Mouse (Mus musculus): Measurements from ENCODE around the gene Btbd9. TPM values are rescaled to one million over a fixed set of nuclear protein-coding genes. Genes with fewer than 3 reads are reported as not detected.

Btbd9 gene
- polyA plus RNA-seq, 1 experiment from 2014 or later = 98.0 TPM

- no peak overlapping the region for H3K27ac ChIP-seq (replicated peaks)
- no peaks in the 10 kb centered on the region for H3K9me3 ChIP-seq
- no peak overlapping the region for H3K9ac ChIP-seq (replicated peaks)
- H3K4me3 ChIP-seq = no peak overlapping the region
- no peaks in the 10 kb centered on the region for H3K36me3 ChIP-seq
- no peaks in the 10 kb centered on the region for H3K27me3 ChIP-seq
- H3K4me2 ChIP-seq (replicated peaks) = no peak overlapping the region
- H3K4me1 ChIP-seq = peaks cover 8% of the 10 kb centered on the region
- no peak for ATAC-seq (ENCODE audit: low FRiP score, low read depth)
- WGBS = 85% methylated on average over 8 of the region's 8 CpGs
These were observed 6.1 kb downstream of the Btbd9 start for GRCm38 (mm10) chr17:30570173-30570572.

DNA sequence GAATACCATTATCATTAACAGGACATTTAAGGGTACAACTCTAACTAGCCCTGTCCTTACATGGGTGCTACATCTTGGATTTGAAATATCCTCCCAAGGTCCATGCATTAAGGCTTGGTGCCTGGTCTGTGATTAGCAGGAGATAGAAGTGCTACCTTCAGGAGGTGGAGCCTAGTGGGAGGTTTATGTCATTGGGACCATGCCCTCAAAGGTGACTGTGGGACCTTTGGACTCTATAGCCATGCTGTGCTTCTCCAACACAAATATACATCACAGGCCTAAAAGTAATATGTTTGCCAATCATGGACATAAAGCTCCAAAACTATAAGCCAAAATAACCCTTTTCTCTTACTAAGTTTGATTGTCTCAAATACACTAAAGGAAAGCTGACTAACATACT, 7.8 kb downstream of the Btbd9 start:
- ATAC-seq (ENCODE audit: low FRiP score, low read depth) = no peak
- H3K9ac ChIP-seq (replicated peaks) = no peak overlapping the region
- H3K4me1 ChIP-seq = no peaks in the 10 kb centered on the region
- no peaks in the 10 kb centered on the region for H3K36me3 ChIP-seq
- no peaks in the 10 kb centered on the region for H3K27me3 ChIP-seq
- H3K9me3 ChIP-seq = no peaks in the 10 kb centered on the region
- no peak overlapping the region for H3K4me2 ChIP-seq (replicated peaks)
- H3K4me3 ChIP-seq = no peak overlapping the region
- no peak overlapping the region for H3K27ac ChIP-seq (replicated peaks)

DNA sequence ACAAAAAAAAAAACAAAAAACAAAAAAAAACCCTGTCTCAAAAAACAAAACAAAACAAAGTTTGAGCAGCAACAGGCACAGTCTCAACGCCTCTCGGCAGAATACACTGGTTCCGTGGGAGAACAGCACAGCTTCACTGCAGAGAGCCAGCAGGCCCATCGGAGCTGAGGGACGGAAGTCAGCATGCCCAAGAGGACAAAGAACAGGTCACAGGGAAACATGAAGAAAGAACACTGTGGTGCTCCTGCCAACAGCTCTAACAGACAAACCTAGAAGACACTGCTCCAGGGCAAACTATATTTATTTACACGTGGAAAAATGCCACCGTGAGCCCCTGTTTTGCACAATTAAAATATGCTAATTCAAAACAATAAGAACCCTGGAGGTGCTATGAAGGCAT, 11.3 kb downstream of the Btbd9 start:
- Histone ChIP-seq H3K27ac (replicated peaks) (no peak overlapping the region), H3K4me3 (no peak overlapping the region), H3K4me2 (replicated peaks) (no peak overlapping the region), H3K4me1 (no peaks in the 10 kb centered on the region), H3K9ac (replicated peaks) (no peak overlapping the region), H3K27me3 (no peaks in the 10 kb centered on the region), H3K36me3 (no peaks in the 10 kb centered on the region), H3K9me3 (no peaks in the 10 kb centered on the region)
- 87% methylated on average over 7 of the region's 7 CpGs for WGBS
- no peak for ATAC-seq (ENCODE audit: low FRiP score, low read depth)

DNA sequence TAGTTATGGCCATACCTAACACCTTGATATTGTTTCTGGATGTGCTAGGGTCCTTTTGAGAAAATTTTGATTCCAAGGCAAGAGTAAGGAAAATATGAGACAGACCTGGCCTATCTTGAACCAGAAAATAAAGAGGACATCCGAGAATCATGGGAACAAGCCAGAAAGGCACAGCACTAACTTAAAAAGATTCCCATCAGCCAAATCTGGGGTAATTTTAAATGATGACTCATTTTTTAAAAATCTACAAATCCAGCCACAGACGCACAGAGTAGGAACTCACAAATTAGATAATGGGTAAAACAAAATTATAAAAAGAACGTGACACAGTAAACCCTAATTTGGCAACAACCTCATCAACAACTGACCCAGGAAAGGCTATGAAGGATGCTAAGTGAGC, 11.9 kb downstream of the Btbd9 start:
- no peaks in the 10 kb centered on the region for H3K4me1 ChIP-seq
- H3K4me3 ChIP-seq = no peak overlapping the region
- WGBS = 92% methylated on average over 3 of the region's 3 CpGs
- ATAC-seq (ENCODE audit: low FRiP score, low read depth) = no peak
- H3K9ac ChIP-seq (replicated peaks) = no peak overlapping the region
- no peak overlapping the region for H3K4me2 ChIP-seq (replicated peaks)
- no peaks in the 10 kb centered on the region for H3K27me3 ChIP-seq
- no peaks in the 10 kb centered on the region for H3K36me3 ChIP-seq
- no peaks in the 10 kb centered on the region for H3K9me3 ChIP-seq
- no peak overlapping the region for H3K27ac ChIP-seq (replicated peaks)

- Histone ChIP-seq H3K4me2 (replicated peaks) (no peak overlapping the region), H3K9me3 (no peaks in the 10 kb centered on the region), H3K27me3 (no peaks in the 10 kb centered on the region), H3K4me3 (no peak overlapping the region), H3K4me1 (no peaks in the 10 kb centered on the region), H3K9ac (replicated peaks) (no peak overlapping the region), H3K36me3 (no peaks in the 10 kb centered on the region), H3K27ac (replicated peaks) (no peak overlapping the region)
- no peak for ATAC-seq (ENCODE audit: low FRiP score, low read depth)
- 73% methylated on average over 6 of the region's 6 CpGs for WGBS
These were observed 12.7 kb downstream of the Btbd9 start for GRCm38 (mm10) chr17:30563484-30564075.

GRCm38 (mm10) chr17:30562770-30563169, 13.5 kb downstream of the Btbd9 start:
- H3K4me3 ChIP-seq = no peak overlapping the region
- H3K27me3 ChIP-seq = no peaks in the 10 kb centered on the region
- no peak overlapping the region for H3K4me2 ChIP-seq (replicated peaks)
- H3K36me3 ChIP-seq = no peaks in the 10 kb centered on the region
- no peak overlapping the region for H3K27ac ChIP-seq (replicated peaks)
- H3K9me3 ChIP-seq = no peaks in the 10 kb centered on the region
- H3K4me1 ChIP-seq = no peaks in the 10 kb centered on the region
- WGBS = 91% methylated on average over 2 of the region's 2 CpGs
- ATAC-seq (ENCODE audit: low FRiP score, low read depth) = no peak
- H3K9ac ChIP-seq (replicated peaks) = no peak overlapping the region

- no peaks in the 10 kb centered on the region for H3K27me3 ChIP-seq
- H3K9me3 ChIP-seq = no peaks in the 10 kb centered on the region
- H3K4me1 ChIP-seq = no peaks in the 10 kb centered on the region
- no peak overlapping the region for H3K4me2 ChIP-seq (replicated peaks)
- WGBS = 40% methylated on average over 3 of the region's 3 CpGs
- H3K36me3 ChIP-seq = no peaks in the 10 kb centered on the region
- no peak for ATAC-seq (ENCODE audit: low FRiP score, low read depth)
- H3K4me3 ChIP-seq = no peak overlapping the region
- no peak overlapping the region for H3K27ac ChIP-seq (replicated peaks)
- H3K9ac ChIP-seq (replicated peaks) = no peak overlapping the region
These were observed 16.8 kb downstream of the Btbd9 start for GRCm38 (mm10) chr17:30559536-30559935.

DNA sequence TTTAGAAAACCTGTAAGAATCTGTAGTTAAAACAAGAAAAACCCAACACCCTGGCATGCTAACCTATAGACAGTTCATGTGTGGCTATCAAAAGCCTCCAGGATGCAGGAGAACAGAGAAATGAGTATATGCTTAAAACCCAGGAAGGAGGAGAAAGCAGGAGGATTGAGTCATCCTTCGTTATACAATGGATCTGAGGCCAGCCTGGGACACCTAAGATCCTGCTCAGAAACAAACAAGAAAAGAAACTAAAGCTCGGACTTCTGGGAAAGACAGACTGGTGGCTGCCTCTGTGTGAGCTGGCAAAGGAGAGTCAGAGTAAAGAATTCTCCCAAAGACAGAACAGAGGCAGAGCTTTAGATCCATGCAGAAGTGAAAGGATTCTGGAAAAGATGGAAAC, 17.7 kb downstream of the Btbd9 start:
- H3K27ac ChIP-seq (replicated peaks) = no peak overlapping the region
- H3K36me3 ChIP-seq = no peaks in the 10 kb centered on the region
- no peaks in the 10 kb centered on the region for H3K27me3 ChIP-seq
- H3K9me3 ChIP-seq = no peaks in the 10 kb centered on the region
- no peak for ATAC-seq (ENCODE audit: low FRiP score, low read depth)
- 72% methylated on average over 2 of the region's 2 CpGs for WGBS
- no peaks in the 10 kb centered on the region for H3K4me1 ChIP-seq
- no peak overlapping the region for H3K4me3 ChIP-seq
- no peak overlapping the region for H3K4me2 ChIP-seq (replicated peaks)
- H3K9ac ChIP-seq (replicated peaks) = no peak overlapping the region

- no peaks in the 10 kb centered on the region for H3K36me3 ChIP-seq
- WGBS = 91% methylated on average over 3 of the region's 3 CpGs
- no peaks in the 10 kb centered on the region for H3K27me3 ChIP-seq
- H3K9ac ChIP-seq (replicated peaks) = no peak overlapping the region
- no peak overlapping the region for H3K27ac ChIP-seq (replicated peaks)
- no peaks in the 10 kb centered on the region for H3K9me3 ChIP-seq
- H3K4me3 ChIP-seq = no peak overlapping the region
- H3K4me1 ChIP-seq = no peaks in the 10 kb centered on the region
- no peak for ATAC-seq (ENCODE audit: low FRiP score, low read depth)
- H3K4me2 ChIP-seq (replicated peaks) = no peak overlapping the region
These were observed 19.8 kb downstream of the Btbd9 start for GRCm38 (mm10) chr17:30556512-30556911.

GRCm38 (mm10) chr17:30553027-30553937, 23.0 kb downstream of the Btbd9 start:
- H3K4me1 ChIP-seq = peaks cover 5% of the 10 kb centered on the region; the same call in 1 of the 2 replicates
- ATAC-seq (ENCODE audit: low FRiP score, low read depth) = no peak
- WGBS = 97% methylated on average over 4 of the region's 4 CpGs
- H3K9ac ChIP-seq (replicated peaks) = no peak overlapping the region
- H3K4me2 ChIP-seq (replicated peaks) = no peak overlapping the region
- no peak overlapping the region for H3K4me3 ChIP-seq
- no peak overlapping the region for H3K27ac ChIP-seq (replicated peaks)
- H3K27me3 ChIP-seq = no peaks in the 10 kb centered on the region
- no peaks in the 10 kb centered on the region for H3K36me3 ChIP-seq
- H3K9me3 ChIP-seq = no peaks in the 10 kb centered on the region

DNA sequence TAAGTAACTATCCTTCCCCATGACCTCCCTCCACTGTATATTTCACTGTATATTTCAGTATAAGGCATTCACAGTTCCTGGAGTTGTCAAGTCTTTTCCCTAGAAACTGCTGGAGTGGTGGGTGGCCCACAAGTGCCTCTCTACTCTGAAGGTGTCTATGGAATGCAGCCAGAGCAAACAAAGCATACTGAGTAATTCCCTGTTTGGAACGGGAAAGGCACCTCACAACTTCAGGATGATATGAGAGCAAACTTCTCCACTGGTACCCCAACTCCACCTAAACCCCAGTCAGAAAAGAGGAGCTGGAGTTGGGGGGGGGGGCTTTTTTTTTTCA, 25.5 kb downstream of the Btbd9 start:
- no peak overlapping the region for H3K27ac ChIP-seq (replicated peaks)
- H3K4me1 ChIP-seq = peaks cover 13% of the 10 kb centered on the region; the same call in 1 of the 2 replicates
- 35% methylated on average over 1 of the region's 1 CpGs for WGBS
- no peaks in the 10 kb centered on the region for H3K36me3 ChIP-seq
- H3K4me2 ChIP-seq (replicated peaks) = no peak overlapping the region
- H3K4me3 ChIP-seq = no peak overlapping the region
- no peak for ATAC-seq (ENCODE audit: low FRiP score, low read depth)
- H3K9me3 ChIP-seq = no peaks in the 10 kb centered on the region
- no peaks in the 10 kb centered on the region for H3K27me3 ChIP-seq
- no peak overlapping the region for H3K9ac ChIP-seq (replicated peaks)

DNA sequence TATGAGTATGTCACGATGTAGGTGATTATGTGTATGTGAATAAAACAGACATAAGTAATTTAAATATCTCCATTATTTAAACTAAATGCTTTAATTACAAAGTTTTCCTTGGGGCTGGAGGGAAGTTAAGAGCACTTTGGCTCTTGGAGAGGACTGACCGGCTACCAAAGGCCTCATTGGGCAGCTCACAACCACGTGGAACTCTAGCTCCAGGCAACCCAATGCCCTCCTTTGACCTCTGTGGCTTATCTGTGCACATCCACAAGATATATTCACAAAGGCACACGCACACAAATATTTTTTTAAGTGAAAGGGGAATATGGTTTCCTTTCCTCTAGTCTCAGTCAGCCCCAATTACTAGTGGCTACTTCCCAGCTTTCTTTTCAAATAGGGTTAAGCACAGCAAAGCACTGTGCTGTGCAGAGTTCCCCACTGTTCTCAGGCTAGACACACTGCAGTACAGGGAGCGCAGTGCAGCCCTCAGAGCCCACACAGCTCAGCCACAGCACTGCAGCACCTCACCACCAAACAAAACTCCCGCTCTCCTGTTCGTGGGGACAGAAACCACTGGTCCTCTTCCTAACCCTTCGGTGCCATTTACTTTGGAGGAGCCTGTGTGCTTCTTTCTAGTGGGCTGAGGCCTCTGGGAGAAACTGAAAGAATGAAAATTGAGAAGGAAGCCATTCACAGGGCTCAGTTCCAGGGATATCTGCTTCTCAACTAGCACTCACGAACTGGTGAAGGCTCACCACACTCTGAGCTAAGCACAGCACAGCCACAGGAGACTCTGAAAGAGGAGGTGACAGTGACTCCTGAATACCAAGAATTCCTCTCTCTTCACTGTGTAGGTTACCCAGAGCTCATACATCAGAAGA, 26.2 kb downstream of the Btbd9 start:
- Histone ChIP-seq H3K9me3 (no peaks in the 10 kb centered on the region), H3K27ac (replicated peaks) (no peak overlapping the region), H3K9ac (replicated peaks) (no peak overlapping the region), H3K4me2 (replicated peaks) (no peak overlapping the region), H3K4me3 (no peak overlapping the region), H3K4me1 (peaks cover 13% of the 10 kb centered on the region; the same call in 1 of the 2 replicates), H3K36me3 (no peaks in the 10 kb centered on the region), H3K27me3 (no peaks in the 10 kb centered on the region)
- ATAC-seq (ENCODE audit: low FRiP score, low read depth) = no peak
- WGBS = 46% methylated on average over 9 of the region's 9 CpGs

Measured in midbrain, embryonic 12.5 days (tissue).